Mouse (Mus musculus) embryonic facial prominence, embryonic 13.5 days (tissue): ENCODE measurements around the gene Zmynd19. TPM values are rescaled to one million over a fixed set of nuclear protein-coding genes. Genes with fewer than 3 reads are reported as not detected.

ENCODE experiments used
- ATAC-seq: fragments of 200-750 bp; cut with Nextera tagmentation; 2 replicates; pipeline ENCODE4 v1.8.0; 2017; ENCODE audit warnings: low read depth; ENCODE audit not compliant: insufficient number of reproducible peaks, insufficient read depth, low FRiP score, low TSS enrichment
- H3K27ac ChIP-seq: fragments of 300-500 bp; sonication (generic); 2 replicates; pipeline ENCODE4 v1.5.1; 2015; ENCODE audit warnings: moderate library complexity, mild to moderate bottlenecking, inconsistent platforms
- H3K27me3 ChIP-seq: fragments of 300-500 bp; sonication (generic); 2 replicates; pipeline ENCODE4 v1.6.1; 2015; ENCODE audit warnings: mild to moderate bottlenecking, inconsistent platforms
- H3K36me3 ChIP-seq: fragments of 300-500 bp; sonication (generic); 2 replicates; pipeline ENCODE4 v1.6.1; 2015; ENCODE audit warnings: mild to moderate bottlenecking, inconsistent platforms
- H3K4me1 ChIP-seq: fragments of 300-500 bp; sonication (generic); 2 replicates; pipeline ENCODE4 v1.6.1; 2015; ENCODE audit warnings: inconsistent platforms
- H3K4me2 ChIP-seq: fragments of 300-500 bp; sonication (generic); 2 replicates; pipeline ENCODE4 v1.6.1; 2015; ENCODE audit warnings: moderate library complexity, mild to moderate bottlenecking, inconsistent platforms
- H3K4me3 ChIP-seq: fragments of 300-500 bp; sonication (generic); 2 replicates; pipeline ENCODE4 v1.5.1; 2015; ENCODE audit warnings: mild to moderate bottlenecking, inconsistent platforms
- H3K9ac ChIP-seq: fragments of 300-500 bp; sonication (generic); 2 replicates; pipeline ENCODE4 v1.6.1; 2015; ENCODE audit warnings: mild to moderate bottlenecking, inconsistent platforms
- H3K9me3 ChIP-seq: fragments of 300-500 bp; sonication (generic); 2 replicates; pipeline ENCODE4 v1.6.1; 2016; ENCODE audit warnings: inconsistent platforms
- WGBS: fragments of 180-500 bp; shearing (Covaris S2); methylation state at CpG from one replicate; pipeline ENCODE4 v1.1.7; 2015; ENCODE audit warnings: mixed read lengths; 5-methylcytosine and 5-hydroxymethylcytosine counted together
- polyA plus RNA-seq: library from polyadenylated mRNA; unstranded; fragments of >200 nt; fragmentation: Nextera tagmentation; extraction: Ambion mirVana; gene quantifications from 2 replicates; pipeline ENCODE4 v1.2.1, GENCODE M21; 2015

Zmynd19 gene
- 15.9 and 17.2 TPM in 2 replicates for polyA plus RNA-seq

- Histone ChIP-seq H3K27ac (peak within 1 kb of the TSS; percentile 60), H3K4me3 (peak within 1 kb of the TSS; percentile 99), H3K36me3 (peaks cover 29% of the 10 kb centered on the region), H3K4me1 (peaks cover 14% of the 10 kb centered on the region), H3K27me3 (no peaks in the 10 kb centered on the region), H3K9me3 (no peaks in the 10 kb centered on the region), H3K4me2 (peak within 1 kb of the TSS; percentile 94), H3K9ac (peak within 1 kb of the TSS; percentile 95)
- under 1% methylated on average over 107 of the region's 108 CpGs for WGBS
- ATAC-seq: peak; percentile 95
Observed at GRCm38 (mm10) chr2:24949421-24950188, at the start of gene Zmynd19. Gene Zmynd19, plus strand, starts transcription at chr2:24949792.

GRCm38 (mm10) chr2:24901055-24901454, 48.5 kb upstream of the Zmynd19 start:
- 52% methylated on average over 5 of the region's 5 CpGs for WGBS
- Histone ChIP-seq H3K4me3 (no peak overlapping the region), H3K27ac (no peak overlapping the region), H3K27me3 (no peaks in the 10 kb centered on the region), H3K9ac (no peak overlapping the region), H3K4me2 (no peak overlapping the region), H3K36me3 (peaks cover 8% of the 10 kb centered on the region; the same call in 1 of the 2 replicates), H3K9me3 (no peaks in the 10 kb centered on the region), H3K4me1 (peaks cover 26% of the 10 kb centered on the region)
- ATAC-seq: no peak

GRCm38 (mm10) chr2:24902999-24903398, 46.6 kb upstream of the Zmynd19 start:
- Histone ChIP-seq H3K4me3 (no peak overlapping the region), H3K9ac (no peak overlapping the region), H3K36me3 (0 out of 2 replicates have a peak, but pooled peaks cover 3% of the 10 kb centered on the region), H3K9me3 (no peaks in the 10 kb centered on the region), H3K27ac (no peak overlapping the region), H3K27me3 (no peaks in the 10 kb centered on the region), H3K4me1 (peaks cover 30% of the 10 kb centered on the region), H3K4me2 (no peak overlapping the region)
- 70% methylated on average over 6 of the region's 6 CpGs for WGBS
- no peak for ATAC-seq

DNA sequence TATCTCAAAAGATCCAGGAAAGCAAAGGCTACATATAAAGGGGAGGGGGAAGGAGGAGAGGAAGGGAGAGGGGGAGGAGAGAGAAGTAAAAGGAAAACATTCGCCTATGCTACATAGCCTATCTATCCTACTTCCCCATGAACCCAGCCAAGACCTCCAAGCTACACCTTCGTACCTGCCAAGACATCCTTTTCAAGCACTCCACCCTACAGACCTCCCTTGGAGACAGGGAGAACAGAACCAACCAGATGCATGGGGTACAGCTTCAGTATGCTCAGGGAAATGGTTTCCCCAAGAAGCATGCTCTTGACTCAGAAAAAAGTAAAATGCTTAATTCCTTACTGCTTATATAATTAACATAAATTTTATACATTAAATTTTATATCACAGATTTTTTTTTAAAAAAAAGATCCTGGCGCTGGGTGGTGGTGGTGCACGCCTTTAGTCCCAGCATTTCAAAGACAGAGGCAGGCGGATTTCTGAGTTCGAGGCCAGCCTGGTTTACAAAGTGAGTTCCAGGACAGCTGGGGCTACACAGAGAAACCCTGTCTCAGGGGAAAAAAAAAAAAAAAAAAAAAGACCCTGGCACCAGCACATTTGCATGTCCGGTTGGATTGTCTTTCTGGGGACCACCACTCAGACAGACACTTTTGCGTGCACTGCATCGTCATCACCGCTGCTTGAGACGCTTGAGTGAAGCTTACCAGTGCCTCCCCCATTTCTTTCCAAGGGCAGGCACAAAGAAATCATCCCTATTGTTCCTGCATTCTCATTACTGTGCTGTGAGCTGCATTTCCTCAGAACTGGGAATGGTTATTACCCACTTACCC, 44.6 kb upstream of the Zmynd19 start:
- WGBS: 78% methylated on average over 11 of the region's 11 CpGs
- no peak overlapping the region for H3K9ac ChIP-seq
- no peaks in the 10 kb centered on the region for H3K9me3 ChIP-seq
- H3K4me3 ChIP-seq: no peak overlapping the region
- 0 out of 2 replicates have a peak, but pooled peaks cover 5% of the 10 kb centered on the region for H3K36me3 ChIP-seq
- H3K27me3 ChIP-seq: no peaks in the 10 kb centered on the region
- peaks cover 30% of the 10 kb centered on the region for H3K4me1 ChIP-seq
- H3K4me2 ChIP-seq: no peak overlapping the region
- H3K27ac ChIP-seq: no peak overlapping the region
- no peak for ATAC-seq

DNA sequence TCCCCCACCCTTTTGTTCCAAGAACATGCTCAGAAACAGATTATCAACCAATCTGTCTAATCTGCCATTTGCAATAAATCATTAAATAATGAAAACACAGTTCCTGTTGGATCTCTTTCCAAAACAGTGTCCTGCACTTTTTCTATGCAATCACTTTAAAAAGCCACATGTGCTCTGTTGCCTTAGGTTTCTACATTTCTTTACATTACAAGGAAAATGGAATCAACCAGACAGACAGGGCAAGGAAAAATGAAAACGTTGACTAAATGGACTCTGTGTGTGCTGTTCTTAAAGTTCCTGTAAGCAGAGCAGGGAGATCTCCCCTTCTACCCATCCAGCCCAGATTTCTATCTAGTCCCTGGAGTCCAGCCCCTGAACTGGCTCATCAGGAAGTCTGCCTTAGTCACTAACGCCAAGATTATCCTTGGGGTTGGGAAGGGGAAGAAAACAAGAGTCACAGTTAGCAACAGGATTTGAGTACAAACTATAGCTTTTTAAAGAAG, 43.9 kb upstream of the Zmynd19 start:
- Histone ChIP-seq H3K4me2 (no peak overlapping the region), H3K36me3 (0 out of 2 replicates have a peak, but pooled peaks cover 10% of the 10 kb centered on the region), H3K27ac (peak overlapping the region; percentile 52), H3K4me3 (no peak overlapping the region), H3K27me3 (no peaks in the 10 kb centered on the region), H3K9ac (no peak overlapping the region), H3K9me3 (no peaks in the 10 kb centered on the region), H3K4me1 (peaks cover 30% of the 10 kb centered on the region)
- 21% methylated on average over 2 of the region's 2 CpGs for WGBS
- ATAC-seq: no peak

DNA sequence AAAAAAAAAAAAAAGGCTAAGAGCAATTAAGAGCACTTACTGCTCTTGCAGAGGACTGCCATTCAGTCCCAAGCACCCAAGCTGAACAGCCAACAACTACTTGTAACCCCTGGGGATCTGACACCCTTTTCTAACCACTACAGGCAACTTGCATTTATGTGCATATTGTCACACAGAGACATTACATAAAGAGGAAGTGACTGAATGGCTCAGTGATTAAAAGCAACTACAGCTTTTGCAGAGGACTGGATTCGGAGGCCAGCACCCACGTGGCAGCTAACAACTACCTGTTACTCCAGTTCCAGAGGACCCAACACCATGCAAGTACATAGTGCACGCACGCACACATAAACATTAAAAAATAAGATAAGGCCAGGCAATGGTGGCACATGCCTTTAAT, 39.1 kb upstream of the Zmynd19 start:
- ATAC-seq: no peak
- no peak overlapping the region for H3K9ac ChIP-seq
- H3K4me2 ChIP-seq: no peak overlapping the region
- WGBS: 92% methylated on average over 4 of the region's 4 CpGs
- H3K36me3 ChIP-seq: peaks cover 18% of the 10 kb centered on the region; the same call in 1 of the 2 replicates
- H3K27me3 ChIP-seq: no peaks in the 10 kb centered on the region
- no peak overlapping the region for H3K4me3 ChIP-seq
- H3K9me3 ChIP-seq: no peaks in the 10 kb centered on the region
- H3K27ac ChIP-seq: no peak overlapping the region
- peaks cover 14% of the 10 kb centered on the region for H3K4me1 ChIP-seq

DNA sequence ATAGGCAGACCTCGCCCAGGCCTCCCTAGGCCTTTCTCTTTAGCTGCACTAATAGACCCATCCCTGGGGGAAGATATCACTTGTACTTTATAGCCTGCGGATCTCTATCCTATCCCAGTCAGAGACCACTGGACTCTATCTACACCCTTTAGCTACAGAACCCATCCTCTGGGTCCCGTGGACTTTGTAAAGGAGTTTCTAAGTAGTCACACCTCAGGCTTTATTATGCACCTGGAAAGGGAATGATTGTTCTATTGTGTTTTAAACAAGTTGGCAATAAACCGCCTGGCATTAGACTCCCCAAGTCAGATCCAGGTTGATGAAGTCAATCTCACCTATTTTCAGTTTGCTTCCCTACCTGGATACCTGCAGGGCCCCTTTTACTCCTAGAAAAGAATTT, 37.4 kb upstream of the Zmynd19 start:
- 93% methylated on average over 4 of the region's 4 CpGs for WGBS
- no peak overlapping the region for H3K27ac ChIP-seq
- H3K27me3 ChIP-seq: no peaks in the 10 kb centered on the region
- no peaks in the 10 kb centered on the region for H3K9me3 ChIP-seq
- H3K4me2 ChIP-seq: no peak overlapping the region
- no peaks in the 10 kb centered on the region for H3K4me1 ChIP-seq
- H3K4me3 ChIP-seq: no peak overlapping the region
- no peak overlapping the region for H3K9ac ChIP-seq
- peaks cover 18% of the 10 kb centered on the region; the same call in 1 of the 2 replicates for H3K36me3 ChIP-seq
- no peak for ATAC-seq

- H3K4me2 ChIP-seq: no peak overlapping the region
- H3K9ac ChIP-seq: no peak overlapping the region
- H3K27me3 ChIP-seq: no peaks in the 10 kb centered on the region
- H3K36me3 ChIP-seq: peaks cover 18% of the 10 kb centered on the region; the same call in 1 of the 2 replicates
- ATAC-seq: no peak
- peaks cover 3% of the 10 kb centered on the region for H3K4me1 ChIP-seq
- H3K9me3 ChIP-seq: no peaks in the 10 kb centered on the region
- no peak overlapping the region for H3K27ac ChIP-seq
- H3K4me3 ChIP-seq: no peak overlapping the region
Observed at GRCm38 (mm10) chr2:24912589-24912988, 37.0 kb upstream of the Zmynd19 start.

GRCm38 (mm10) chr2:24914762-24915161, 34.8 kb upstream of the Zmynd19 start:
- H3K4me2 ChIP-seq: no peak overlapping the region
- WGBS: 93% methylated on average over 3 of the region's 3 CpGs

DNA sequence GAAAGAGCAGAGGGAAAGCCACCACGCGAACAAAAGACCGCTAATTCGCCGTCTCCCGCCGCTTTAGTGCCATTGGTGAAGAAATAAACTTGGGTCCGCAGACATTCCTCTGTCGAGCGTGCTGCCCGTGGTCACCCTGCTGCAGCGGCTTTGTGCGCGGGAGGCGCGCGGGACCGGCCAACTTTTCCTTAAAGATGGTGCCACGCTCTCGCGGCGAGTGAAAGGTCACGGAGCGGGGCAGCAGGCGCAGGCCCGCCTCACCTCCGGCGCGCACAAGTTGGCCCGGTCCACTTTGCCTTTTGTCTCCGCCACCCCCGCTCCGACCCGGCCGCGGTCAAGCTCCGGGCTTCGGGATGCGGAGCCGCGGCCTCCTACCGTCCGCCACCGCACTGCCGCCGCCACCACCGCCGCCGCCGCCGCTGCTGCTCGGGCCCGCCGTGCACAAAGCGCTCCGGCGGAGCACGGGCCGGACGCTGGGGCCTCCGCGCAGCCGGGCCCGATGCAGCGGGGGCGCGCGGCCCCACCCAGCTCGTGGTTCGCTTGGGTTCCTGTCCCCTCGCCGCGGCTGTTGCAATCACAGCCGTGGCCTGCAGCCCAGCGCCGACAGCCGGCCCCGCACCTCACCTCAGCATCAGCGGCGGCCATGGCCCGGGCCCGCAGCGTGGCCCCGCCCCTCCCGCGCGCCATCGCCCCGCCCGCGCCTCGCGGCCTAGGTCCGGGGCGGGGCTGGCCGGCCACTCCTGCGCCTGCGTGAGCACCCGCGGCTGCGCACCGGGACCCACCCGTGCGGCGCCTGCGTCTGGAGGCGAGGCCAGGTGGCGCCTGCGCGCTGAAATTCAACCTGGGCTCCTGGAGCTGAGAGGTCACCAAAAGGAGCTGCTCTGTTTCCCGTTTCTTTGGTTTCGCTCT, 30.4 kb upstream of the Zmynd19 start, which contains the start of gene Ehmt1:
Gene Ehmt1, minus strand, starts transcription at position 685 of the 909 bp plus-strand sequence.
- no peaks in the 10 kb centered on the region for H3K36me3 ChIP-seq
- under 1% methylated on average over 94 of the region's 112 CpGs for WGBS
- peak within 1 kb of the TSS; percentile 96 for H3K27ac ChIP-seq

More at GRCm38 (mm10) chr2:24914762-24915161, 34.8 kb upstream of the Zmynd19 start:
- Histone ChIP-seq H3K27ac (no peak overlapping the region), H3K36me3 (peaks cover 18% of the 10 kb centered on the region; the same call in 1 of the 2 replicates), H3K9ac (no peak overlapping the region), H3K27me3 (no peaks in the 10 kb centered on the region), H3K4me3 (no peak overlapping the region), H3K9me3 (no peaks in the 10 kb centered on the region), H3K4me1 (peaks cover 11% of the 10 kb centered on the region)
- no peak for ATAC-seq

DNA sequence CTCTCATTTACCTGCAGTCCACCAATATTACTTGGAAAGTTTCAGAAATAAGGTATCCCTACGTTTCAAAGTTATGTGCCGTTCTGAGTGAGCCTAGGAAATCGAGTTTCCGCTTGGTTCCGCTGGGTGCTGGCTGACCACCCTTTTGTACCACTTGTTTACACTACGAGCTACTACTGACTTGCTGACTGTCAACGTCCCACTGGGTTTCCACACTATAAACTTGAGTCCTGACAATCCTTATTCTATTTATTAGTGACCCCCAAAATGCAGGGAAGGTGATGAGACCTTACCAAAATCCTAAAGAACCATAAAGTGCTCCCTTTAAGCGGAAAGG, 29.8 kb upstream of the Zmynd19 start:
- no peaks in the 10 kb centered on the region for H3K27me3 ChIP-seq
- WGBS: 8% methylated on average over 8 of the region's 8 CpGs
- peak overlapping the region; percentile 90 for H3K4me3 ChIP-seq
- H3K36me3 ChIP-seq: no peaks in the 10 kb centered on the region
- H3K4me1 ChIP-seq: peaks cover 11% of the 10 kb centered on the region
- peak overlapping the region; percentile 99 for H3K9ac ChIP-seq
- no peak for ATAC-seq
- no peaks in the 10 kb centered on the region for H3K9me3 ChIP-seq
- peak overlapping the region; percentile 64 for H3K4me2 ChIP-seq
- H3K27ac ChIP-seq: peak overlapping the region; percentile 96

More for the DNA sequence above, 30.4 kb upstream of the Zmynd19 start, which contains the start of gene Ehmt1:
- H3K9me3 ChIP-seq: no peaks in the 10 kb centered on the region
- peak within 1 kb of the TSS; percentile 64 for H3K4me2 ChIP-seq
- peak; percentile 99 for ATAC-seq
- peak within 1 kb of the TSS; percentile 99 for H3K9ac ChIP-seq
- H3K4me3 ChIP-seq: peak within 1 kb of the TSS; percentile 90
- no peaks in the 10 kb centered on the region for H3K27me3 ChIP-seq
- peaks cover 11% of the 10 kb centered on the region for H3K4me1 ChIP-seq
